Mouse (Mus musculus) cerebellum, postnatal 14 days (tissue): Measurements from ENCODE around the gene Zbtb8a.
A peak's percentile ranks its signal among the peaks of the same experiment; 100 is the strongest.
"Not testable (repeated sequence)": the region's sequence is repeated elsewhere in the genome, so short reads cannot be mapped to it uniquely, and the experiment has no call there.

ENCODE experiments used
- DNase-seq, 2 experiments: peaks; one replicate each; pipeline ENCODE4 v3.0.0; 2021; ENCODE audit warnings: mixed read lengths in 2 of 2

Zbtb8a gene

DNA sequence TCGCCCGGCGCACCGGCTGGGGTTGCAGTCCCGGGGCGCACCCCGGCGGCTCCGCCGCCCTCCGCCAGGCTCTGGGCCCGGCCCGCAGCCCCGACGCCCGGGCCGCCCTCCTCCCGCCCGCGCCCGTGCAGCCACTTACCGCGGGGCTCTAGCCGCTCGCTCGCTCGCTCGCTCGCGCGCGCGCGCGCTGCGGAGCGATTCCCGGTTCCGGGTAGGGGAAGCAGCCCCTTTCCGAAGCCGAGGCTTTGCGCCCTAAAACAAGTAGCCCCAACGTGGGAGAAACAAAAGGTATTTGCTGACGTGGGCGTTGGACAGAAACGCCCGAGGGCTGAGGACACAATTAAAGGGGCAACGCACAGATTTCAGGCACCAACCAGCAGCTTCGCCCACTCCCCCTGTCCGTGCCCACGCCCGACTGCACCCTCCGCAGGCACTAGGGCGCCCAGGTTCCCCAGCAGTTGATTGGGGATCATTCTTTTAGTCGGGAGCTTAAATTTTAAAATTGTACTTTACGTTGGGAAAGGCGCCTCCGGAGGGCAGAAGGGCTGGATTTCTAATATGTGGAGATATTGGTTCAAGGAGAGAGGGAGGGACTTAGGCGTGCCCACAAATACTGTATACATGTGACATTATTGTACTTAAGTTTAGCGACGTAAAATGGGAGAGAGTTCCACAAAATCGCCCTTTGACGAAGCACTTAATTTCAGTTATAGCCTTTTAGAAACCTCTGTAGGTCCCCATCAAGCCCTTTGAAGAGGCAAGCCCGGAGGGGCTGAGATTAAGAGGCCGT, at the start of gene Zbtb8a:
Gene Zbtb8a, minus strand, starts transcription at position 516 of the 790 bp plus-strand sequence.
- peak; percentile 70 to 72 for DNase-seq

DNA sequence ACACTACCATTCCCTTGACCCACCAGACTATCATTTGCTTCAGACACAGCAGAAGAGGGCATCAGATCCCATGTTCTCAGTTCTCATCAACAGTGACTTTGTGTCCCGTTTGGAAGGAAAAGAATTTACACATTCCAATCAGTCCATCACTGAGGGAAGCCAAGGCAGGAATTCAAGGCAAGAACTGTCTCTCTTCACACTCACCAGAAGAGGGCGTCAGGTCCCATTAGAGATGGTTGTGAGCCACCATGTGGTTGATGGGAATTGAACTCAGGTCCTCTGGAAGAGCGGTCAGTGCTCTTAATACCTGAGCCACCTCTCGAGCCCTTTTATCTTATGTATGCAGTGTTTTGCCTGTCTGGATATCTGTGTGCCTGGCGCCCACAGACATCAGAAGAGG, 40.4 kb upstream of the Zbtb8a start:
- no peak for DNase-seq

DNA sequence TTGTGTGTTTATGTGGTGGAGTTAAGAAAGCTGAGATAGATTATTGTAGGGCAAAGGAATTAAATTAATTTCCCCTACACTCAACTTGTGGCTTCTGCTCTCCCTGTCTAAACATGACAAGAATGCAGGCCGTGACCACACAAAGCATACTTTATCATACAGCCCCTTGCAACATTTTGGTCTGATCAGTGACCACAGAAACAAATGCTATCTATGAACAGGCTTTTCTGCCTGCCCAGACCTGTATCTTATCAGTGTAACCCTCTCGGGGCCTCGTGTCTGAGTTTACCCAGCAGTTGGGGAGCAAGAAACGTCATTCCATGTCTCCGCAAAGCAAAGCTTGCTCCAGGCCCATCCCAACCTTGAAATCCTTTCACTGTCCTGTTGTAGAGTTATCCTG, 38.6 kb upstream of the Zbtb8a start:
- DNase-seq, result no peak

DNA sequence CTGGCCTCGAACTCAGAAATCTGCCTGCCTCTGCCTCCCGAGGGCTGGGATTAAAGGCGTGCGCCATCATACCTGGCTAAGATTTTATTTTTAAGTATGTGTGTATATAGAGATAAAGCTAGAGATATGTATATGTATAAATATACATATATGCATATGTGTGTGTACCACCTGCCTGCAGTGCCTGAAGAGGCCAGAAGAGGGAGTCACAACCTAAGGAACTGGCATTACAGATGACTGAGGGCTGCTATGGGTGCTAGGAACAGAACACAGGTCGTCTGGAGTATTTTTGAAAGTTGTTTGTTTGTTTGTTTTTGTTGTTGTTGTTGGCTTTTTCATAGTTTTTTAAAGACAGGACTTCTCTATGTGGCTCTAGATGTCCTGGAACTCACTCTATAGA, 38.0 kb upstream of the Zbtb8a start:
- no peak for DNase-seq

DNA sequence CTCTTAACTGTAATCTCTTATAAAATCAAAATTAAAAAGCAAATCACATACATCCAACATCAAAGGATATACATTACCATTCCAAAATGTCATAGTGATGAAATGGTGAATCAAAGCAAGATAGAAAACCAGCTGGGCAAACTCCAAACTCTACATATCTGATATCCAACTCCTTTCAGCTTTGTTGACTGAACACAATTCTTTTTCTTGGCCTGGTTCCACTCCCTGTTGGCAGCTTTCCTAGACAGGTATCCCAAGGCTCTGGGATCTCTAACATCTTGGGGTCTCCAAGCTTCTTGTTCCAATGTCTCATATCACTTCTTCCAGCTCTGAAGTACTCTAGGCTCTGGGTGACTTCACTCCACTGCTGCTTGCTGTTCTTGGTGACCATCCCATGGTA, 33.1 kb upstream of the Zbtb8a start:
- peak in 1 of 2 experiments; percentile 16 for DNase-seq

DNA sequence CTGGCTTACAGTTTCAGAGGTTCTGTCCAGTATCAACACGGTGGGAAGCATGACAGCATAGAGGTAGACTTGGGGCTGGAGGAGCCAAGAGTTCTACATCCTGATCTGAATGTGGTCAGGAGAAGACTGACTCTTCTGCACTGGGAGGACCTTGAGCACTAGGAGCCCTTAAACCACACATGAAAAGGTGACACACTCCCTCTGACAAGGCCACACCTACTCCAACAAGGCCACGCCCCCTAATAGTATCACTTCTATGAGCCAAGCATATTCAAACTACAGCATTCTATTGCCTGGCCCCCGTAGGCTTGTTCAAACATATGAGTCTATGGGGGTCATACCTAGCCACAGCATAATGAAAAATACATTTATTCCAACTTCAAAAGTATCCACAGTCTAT, 32.6 kb upstream of the Zbtb8a start:
- not testable (repeated sequence) for DNase-seq

DNA sequence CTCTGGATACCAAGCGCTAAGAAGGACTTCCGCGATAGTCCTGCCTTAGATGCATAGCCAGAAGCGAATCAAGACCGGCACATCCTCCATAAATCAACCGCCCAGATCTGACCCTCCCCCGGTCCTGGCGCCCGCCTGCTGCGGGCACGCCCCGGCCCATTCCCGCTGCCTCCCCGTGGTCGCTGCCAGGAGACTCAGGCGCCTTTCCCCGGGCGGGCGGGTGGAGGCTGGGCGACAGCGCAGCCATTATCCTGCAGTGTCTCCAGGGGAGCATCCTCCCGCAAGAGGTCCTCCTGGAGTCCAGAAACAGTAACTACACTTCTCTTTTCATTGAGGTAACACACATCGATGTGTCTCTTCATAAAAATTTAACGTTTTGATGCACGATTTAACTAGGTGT, 28.5 kb upstream of the Zbtb8a start:
- peak; percentile 22 to 47 for DNase-seq

DNA sequence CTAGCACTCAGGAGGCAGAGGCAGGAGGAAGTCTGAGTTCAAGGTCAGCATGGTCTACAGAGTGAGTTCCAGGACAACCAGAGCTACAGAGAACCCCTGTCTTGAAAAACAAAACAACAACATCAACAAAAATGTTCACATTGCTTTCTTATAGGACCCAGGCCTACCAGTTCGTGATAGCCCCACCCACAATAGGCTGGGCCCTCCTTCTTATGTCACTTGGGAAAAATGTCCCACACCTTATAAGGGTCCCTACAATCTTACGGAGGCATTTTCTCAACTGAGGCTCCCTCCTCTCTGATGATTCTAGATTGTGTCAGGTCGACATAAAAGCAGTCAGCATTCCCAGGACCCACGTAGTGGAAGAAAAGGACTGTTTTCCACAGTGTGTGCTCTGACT, 21.9 kb upstream of the Zbtb8a start:
- no peak for DNase-seq

DNA sequence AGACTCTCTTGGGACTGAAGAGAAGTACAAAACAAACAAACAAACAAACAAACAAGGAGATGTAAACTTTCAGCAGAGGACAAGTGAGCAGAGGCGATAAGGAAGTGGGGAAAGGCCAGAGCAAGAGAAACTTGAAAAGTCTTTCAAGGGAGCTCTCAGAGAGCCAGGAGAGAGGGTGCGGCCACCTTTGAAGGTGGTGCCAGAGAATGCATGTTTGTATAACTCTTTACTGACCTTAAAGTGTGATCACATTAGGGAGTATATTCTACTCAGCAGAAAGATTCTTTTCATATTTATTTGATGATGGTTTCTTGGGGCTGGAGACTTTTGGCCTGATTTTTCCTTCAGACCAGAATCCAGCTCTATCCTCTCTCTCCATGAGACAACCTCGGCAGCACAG, 19.0 kb upstream of the Zbtb8a start:
- no peak for DNase-seq

DNA sequence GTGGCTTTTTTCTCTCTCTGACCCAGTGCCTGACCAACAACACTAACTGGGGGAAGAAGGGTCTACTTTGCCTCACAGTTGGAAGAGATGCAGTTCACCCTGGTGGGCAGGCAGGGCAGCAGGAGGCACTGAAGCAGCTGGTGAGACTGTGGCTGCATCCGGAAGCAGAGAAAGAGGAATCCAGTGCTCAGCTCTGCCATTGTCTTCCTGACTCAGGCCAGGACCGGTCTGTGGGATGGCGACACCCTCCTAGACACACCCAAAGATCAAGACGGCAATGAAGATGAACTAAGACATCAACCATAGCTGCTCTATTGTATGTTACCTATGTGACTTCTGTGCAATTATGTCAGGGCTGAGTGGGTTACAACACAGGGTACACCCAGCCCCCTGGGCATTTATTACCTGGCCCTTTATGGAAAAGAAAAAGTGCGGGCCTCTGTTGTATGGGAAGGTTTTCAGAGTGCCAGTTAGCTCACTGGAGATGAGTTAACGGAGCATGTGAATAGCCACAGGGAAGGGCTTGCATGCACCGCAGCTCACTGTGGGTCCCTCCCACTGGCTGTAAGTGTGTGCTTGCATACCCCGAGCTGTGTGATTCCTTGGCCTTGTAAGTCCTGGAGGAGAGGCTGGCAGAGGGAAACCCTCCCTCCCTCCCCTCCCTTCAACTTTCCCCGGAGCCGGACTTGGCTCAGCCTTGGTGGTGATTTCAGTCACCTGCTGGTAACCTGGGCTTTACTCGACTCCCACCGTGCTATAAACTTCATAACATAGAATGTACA, 16.4 kb upstream of the Zbtb8a start:
- DNase-seq, result no peak

DNA sequence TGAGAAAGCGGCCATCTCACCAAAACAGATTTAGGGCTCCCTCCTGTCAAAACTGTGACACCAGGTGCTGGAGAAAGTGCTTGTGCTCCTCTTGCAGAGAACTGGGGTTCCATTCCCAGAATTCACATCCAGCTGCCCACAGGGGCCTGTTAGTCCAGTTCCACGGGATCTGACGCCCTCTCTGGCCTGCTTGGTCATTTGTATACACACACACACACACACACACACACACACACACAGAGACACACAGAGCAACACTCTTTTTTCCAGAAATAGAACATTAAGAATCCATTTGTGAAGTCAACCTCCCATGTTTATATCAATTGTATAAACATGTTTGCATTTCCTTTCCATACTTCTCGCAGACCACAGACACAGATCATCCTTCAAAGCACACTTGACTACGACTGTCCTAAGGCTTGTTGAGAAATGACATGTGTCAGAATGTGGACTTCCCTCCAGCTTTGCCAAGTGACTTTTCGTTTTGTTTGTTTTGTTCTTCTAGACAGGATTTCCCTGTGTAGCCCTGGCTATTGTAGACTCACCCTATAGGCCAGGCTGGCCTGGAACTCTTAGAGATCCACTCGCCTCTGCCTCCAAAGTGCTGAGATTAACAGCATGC, 13.1 kb upstream of the Zbtb8a start:
- no peak for DNase-seq

DNA sequence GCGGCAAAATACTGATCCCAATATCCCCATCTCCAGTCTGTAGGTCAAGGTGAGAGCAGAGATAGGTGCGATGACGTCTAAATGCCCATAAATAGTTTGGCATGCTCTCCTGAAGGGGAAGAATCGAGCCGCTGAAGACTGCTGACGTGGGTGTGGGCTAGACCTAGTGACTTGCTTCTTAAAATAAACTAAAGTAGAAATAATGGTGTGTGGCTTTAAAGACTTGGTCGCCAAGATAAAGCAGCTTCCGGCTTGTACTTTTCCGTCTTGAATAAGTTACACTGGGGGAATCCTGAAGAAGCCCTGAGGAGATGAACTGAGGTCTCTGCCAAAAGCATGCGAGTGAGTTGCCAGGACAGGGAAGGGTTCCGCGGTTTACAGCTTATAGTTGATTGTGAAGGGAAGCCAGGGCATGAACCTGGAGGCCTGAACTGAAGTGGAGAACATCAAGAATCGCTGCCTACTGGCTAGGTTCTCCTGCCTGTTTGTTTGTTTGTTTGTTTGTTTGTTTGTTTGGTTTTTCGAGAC, 12.4 kb upstream of the Zbtb8a start:
- DNase-seq, result no peak

DNA sequence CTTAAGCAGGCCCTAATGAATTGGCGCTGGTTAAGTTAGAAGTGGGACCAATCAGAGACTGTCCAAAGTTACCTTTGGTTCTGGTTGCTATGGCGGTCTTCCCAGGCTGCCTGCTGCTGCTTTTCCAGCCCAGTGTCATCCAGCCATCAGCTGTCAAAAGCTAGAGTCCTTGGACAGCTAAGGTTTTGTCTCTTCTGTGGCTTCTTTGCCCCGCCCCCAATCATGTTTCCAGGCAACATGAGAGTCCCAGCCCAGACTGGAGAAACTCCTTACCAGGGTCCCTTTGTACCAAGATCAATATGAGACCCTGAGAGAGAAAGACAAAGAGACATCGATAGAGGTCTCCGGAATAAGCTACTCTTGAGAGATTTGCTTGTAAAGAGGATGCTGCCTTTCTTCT, 10.5 kb upstream of the Zbtb8a start:
- no peak for DNase-seq

DNA sequence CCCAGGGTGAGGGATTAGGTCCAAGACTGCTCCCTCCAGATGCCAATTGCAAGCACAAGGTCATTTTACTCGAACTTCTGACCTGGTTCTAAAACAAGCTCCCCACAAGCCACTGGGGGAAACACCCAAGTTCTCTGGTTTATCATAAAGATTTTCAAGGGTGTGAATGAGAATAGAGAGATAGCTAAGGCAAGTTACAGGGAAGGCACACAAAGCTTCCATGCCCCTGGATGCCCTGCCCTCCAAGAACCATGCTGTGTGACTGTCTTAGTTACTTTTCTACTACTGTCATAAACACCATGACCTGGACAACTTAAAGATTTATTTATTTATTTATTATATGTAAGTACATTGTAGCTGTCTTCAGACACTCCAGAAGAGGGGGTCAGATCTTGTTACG, 9.1 kb upstream of the Zbtb8a start:
- DNase-seq, result no peak

DNA sequence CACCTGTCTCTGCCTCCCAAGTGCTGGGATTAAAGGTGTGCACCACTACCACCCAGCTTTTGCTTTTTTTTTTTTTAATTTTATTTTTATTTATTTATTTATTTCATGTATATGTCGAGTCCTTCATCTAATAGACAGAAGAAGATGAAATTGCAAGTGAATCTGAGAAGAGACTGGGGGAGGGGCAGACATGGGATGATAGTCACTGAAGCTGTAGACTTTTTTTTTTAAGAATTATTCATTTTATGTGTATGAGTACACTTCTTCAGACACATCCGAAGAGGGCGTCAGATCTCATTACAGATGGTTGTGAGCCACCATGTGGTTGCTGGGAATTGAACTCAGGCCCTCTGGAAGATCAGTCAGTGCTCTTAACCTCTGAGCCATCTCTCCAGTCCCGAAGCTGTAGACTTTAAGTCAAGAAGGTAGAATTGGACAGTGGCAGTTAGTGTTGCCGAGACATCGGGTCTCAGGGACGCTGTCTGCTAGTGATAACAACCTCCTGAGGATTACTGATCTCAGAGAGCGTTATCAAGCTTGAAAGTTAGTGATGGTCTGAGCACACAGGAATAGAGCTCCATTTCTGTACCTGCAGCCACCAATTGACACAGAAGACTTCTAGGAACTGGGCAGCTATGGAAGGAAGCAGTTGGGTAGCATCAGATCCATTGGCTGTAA, 8.5 kb upstream of the Zbtb8a start:
- DNase-seq, result no peak

DNA sequence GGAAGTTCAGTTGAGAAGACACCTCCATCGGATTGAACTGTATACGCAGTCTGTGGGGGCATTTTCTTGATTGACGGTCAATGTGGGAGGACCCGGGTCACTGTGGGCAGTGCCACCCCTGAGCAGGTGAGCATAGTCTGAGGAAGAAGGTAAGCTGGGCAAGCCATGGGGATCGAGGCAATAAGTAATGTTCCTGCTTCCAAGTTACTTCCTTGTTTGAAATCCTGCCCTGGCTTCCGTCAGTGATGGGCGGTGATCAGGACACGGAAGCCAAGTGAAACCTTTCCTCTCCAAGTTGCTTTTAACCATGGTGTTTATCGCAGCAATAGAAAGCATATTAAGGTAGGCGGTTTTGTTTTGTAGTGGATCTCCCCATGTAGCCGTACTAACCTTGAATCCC, 7.8 kb upstream of the Zbtb8a start:
- DNase-seq, result no peak

DNA sequence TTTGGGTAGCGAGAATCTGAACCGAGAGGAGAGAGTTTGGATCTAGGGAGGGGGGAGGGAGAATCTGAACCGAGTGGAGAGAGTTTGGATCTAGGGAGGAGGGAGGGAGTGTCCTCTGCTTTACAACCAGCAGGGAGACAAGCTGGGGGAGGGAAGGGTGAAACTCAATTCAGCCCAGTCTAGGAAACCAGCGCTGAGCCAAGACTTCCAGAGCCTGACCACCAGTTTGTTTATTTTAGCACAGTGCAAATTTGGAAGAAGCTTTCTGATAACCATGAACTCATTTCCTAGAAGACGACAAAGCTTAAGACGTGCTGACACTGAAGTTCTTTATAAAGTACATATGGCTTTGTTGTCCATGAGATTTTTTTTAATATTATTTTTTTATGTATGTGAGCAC, 6.5 kb upstream of the Zbtb8a start:
- no peak for DNase-seq

DNA sequence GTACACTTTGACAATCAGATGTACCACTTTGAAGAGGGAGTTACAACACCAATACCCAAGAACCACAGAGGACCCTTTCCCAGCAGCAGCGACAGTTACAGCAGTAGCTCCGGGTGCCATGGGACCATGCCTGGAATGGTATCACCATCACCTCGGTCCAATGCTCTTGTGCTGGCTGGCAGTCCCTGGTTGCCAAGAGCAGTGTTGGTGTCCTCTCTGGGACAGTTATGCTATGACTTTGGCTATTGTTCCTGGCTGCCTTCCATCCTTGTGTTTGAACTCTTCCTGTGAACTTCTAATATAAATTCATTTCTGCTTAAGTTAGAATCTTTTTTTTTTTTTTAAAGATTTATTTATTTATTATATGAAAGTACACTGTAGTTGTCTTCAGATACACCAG, 5.7 kb upstream of the Zbtb8a start:
- no peak for DNase-seq

DNA sequence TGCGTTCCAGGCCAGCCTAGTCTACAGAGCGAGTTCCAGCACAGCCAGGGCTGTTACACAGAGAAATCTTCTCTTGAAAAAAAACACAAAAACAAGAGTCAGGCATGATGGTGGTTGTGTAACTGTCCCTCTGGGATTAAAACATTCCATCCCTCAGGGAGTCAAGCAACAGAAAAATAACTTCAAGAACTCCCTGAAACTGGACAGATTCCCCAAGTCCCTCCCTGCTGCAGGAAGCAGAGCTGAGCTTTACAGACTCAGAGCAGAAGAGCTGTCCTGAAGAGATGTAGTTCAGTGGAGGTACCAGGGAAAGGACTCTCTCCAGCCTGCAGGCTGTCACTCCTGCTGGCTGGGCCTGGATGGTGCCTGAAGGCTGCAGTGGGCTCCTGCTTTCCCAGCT, 4.6 kb upstream of the Zbtb8a start:
- no peak for DNase-seq

DNA sequence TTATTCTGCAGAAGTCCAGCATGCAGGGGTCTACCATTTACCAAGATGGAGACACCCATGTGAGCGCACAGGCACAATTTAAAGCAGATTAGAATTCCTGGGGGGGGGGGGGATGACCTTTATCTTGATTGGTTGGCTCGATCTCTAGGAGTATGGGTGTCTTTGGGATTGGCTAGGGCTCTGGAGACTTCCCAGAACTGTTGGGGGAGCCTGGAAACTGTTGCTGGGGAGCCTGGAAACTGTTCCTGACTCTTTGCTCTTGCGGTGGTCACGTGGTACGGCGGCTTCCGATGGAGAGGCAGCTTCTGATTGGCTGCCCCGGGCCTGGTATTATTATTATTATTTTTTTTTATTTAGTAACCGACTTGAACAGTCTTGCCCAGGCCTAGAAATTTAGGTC, 4.1 kb upstream of the Zbtb8a start:
- no peak for DNase-seq

DNA sequence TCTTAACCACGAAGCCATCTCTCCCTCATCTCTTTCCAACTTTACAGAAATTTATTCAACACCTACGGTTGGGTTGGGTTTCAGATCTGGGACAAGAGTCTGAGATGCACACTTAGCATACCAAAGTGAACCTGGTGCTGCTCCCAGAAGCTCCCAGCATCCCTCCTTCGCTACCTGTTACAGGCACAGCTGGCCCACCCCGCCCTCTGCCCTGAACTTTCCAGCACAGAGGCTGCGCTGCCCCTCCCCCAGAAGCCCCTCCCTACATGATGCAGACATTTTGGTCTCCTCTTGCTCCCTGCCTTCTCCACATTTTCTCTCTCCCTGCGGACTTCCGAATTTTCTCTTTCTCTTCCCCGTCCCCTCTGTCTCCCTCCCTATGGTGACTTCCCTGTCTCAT, 3.2 kb upstream of the Zbtb8a start:
- DNase-seq, result no peak

DNA sequence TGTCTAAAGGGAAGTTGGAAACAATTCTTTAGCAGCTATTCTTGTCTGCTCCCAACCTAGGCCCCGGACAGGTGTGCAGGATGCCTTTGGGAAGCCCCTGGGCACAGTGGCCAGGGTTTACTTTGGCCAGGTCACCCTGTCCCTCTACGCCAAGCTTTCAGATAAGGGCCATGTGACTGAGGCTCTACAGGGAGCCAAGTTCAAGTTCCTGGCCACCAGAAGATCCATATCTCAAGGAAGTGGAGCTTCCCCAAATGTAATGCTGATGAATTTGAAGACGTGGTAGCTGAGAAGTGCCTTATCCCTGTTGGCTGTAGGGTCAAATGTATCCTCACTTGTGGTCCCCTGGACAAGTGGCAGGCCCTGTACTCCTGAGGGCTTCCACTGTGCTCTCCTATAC, 1.9 kb upstream of the Zbtb8a start:
- DNase-seq, result no peak

DNA sequence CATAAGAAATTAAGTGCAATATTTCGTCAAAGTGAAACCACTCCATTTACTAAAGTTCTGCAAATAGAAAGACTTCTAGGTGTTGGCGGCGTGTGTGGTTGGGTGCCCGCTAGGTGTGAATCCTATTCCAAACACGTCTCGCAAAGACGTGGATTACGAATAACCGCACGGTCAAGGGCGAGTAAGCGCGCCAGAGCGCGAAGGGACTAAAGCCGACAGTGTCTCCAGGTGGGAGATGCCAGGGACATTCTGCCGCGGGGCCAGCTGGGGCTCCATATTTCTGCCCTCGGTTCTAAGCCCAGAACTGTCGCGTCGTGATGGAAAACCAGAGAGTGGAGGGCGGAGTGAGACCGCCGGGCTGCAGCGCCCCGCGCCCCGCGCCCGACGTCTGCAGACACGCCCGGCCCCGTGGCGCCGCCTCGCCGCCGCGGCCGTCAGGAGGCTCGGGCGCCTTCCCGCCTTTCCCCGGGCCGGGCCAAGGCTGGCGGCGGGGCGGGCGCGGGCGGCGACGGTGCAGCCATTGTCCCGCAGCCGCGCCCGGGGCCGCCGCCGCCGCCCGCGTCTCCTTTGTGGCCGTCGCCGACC, 863 bp downstream of the Zbtb8a start:
- peak; percentile 73 for DNase-seq
